Mouse (Mus musculus) olfactory bulb, adult 2 months (tissue): ENCODE data around the gene Vsir.

ENCODE experiments used
- CTCF ChIP-seq: fragments of 200-500 bp; IDR thresholded peaks from 2 replicates; pipeline ENCODE4 v1.5.1; 2012; ENCODE audit warnings: low read depth, mild to moderate bottlenecking, low read length, moderate library complexity; ENCODE audit not compliant: insufficient read depth
- POLR2A ChIP-seq: fragments of 200-500 bp; IDR thresholded peaks from 2 replicates; pipeline ENCODE4 v1.6.1; 2012; ENCODE audit warnings: mild to moderate bottlenecking, low read depth, low read length, moderate library complexity; ENCODE audit not compliant: insufficient read depth

GRCm38 (mm10) chr10:60379419-60379957 lies 32.8 kb downstream of the Vsir start:
- TF ChIP-seq CTCF (no peak), POLR2A (no peak)
